Mouse (Mus musculus) liver, adult 2 months (tissue): ENCODE data around the gene Dlx5. TPM values are rescaled to one million over a fixed set of nuclear protein-coding genes. Genes with fewer than 3 reads are reported as not detected.

ENCODE experiments used
- DNase-seq: peaks from one replicate; pipeline ENCODE4 v3.0.0-alpha.2; 2011; ENCODE audit warnings: low read depth, low spot score; ENCODE audit errors: extremely low read depth
- H3K27ac ChIP-seq: fragments of 200-500 bp; replicated peaks from 2 replicates; pipeline ENCODE4 v1.5.1; 2012; ENCODE audit warnings: low read depth, mild to moderate bottlenecking, control low read depth, inconsistent platforms, low read length; ENCODE audit not compliant: insufficient read depth
- H3K27me3 ChIP-seq: fragments of 200-500 bp; 2 replicates; pipeline ENCODE4 v1.6.1; 2012; ENCODE audit warnings: mild to moderate bottlenecking, moderate library complexity, low read length, inconsistent platforms; ENCODE audit not compliant: control insufficient read depth, insufficient read depth
- H3K36me3 ChIP-seq: fragments of 200-500 bp; 2 replicates; pipeline ENCODE4 v1.6.1; 2012; ENCODE audit warnings: low read length, inconsistent platforms; ENCODE audit not compliant: control insufficient read depth, insufficient read depth
- H3K4me1 ChIP-seq: fragments of 200-500 bp; 2 replicates; pipeline ENCODE4 v1.6.1; 2011; ENCODE audit warnings: low read length; ENCODE audit not compliant: control insufficient read depth, insufficient read depth
- H3K4me3 ChIP-seq: fragments of 200-500 bp; 2 replicates; pipeline ENCODE4 v1.5.1; 2011; ENCODE audit warnings: low read depth, mild to moderate bottlenecking, control low read depth, low read length, moderate library complexity; ENCODE audit not compliant: insufficient read depth
- H3K79me2 ChIP-seq: fragments of 200-500 bp; 2 replicates; pipeline ENCODE4 v1.6.1; 2012; ENCODE audit warnings: inconsistent platforms, mild to moderate bottlenecking, low read length, moderate library complexity; ENCODE audit not compliant: control insufficient read depth, insufficient read depth
- H3K9ac ChIP-seq: fragments of 200-500 bp; 2 replicates; pipeline ENCODE4 v1.6.1; 2012; ENCODE audit warnings: low read depth, mild to moderate bottlenecking, control low read depth, inconsistent platforms, low read length
- CTCF ChIP-seq: fragments of 200-500 bp; IDR thresholded peaks from 2 replicates; pipeline ENCODE4 v1.5.1; 2011; ENCODE audit warnings: low read depth, low read length, control low read depth
- POLR2A ChIP-seq: fragments of 200-500 bp; IDR thresholded peaks from 2 replicates; pipeline ENCODE4 v1.6.1; 2011; ENCODE audit warnings: low read length, control low read depth; ENCODE audit not compliant: insufficient read depth; ENCODE audit errors: extremely low read depth
- WGBS: fragments of 180-500 bp; shearing (Covaris S2); methylation state at CpG from one replicate; pipeline ENCODE4 v1.1.7; 2018; 5-methylcytosine and 5-hydroxymethylcytosine counted together
- polyA plus RNA-seq: library from polyadenylated mRNA; depleted of rRNA; stranded (reverse); fragments of >200 nt; gene quantifications from 2 replicates; pipeline ENCODE4 v1.2.3, GENCODE M21; 2012
- total RNA-seq: library from RNA; depleted of rRNA; stranded (reverse); fragments of >200 nt; gene quantifications from 2 replicates; pipeline ENCODE4 v1.2.3, GENCODE M21; 2014

Gene Dlx5
- total and polyA plus RNA-seq, 2 experiments = not detected

DNA sequence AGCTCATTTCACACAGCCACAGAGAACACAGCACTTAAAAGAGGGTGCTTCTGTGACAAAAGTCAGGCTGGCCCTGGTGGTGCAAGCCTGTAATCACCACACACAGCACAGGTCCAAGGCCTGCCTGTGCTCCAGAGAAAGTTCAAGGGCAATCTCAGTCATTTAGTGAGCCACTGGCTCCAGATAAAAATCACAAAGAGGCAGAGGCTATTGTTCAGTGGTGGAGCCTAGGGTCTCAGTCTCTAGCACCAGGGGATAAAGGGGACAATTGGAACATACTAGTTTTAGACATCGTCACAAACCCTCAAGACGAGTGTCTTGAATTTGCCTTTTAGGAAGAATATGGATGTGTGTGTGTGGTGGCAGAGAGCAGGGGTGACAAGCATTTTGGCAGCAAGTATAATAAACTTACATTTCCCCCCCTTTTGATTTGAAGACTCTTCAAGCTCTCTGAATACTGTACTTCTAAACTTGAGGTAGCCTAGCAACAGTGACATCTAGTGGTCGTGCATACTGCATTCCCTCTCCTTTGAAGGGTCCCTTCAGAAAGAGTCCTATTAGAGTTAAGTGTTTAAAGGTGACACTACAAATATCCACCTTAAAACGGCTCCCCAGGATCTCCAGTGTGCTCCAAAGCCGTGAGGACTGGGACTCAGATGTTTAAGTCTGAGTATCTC lies 33.1 kb upstream of the Dlx5 start:
- Histone ChIP-seq H3K79me2 (no peaks in the 10 kb centered on the region), H3K9ac (no peak overlapping the region), H3K4me1 (no peaks in the 10 kb centered on the region), H3K36me3 (no peaks in the 10 kb centered on the region), H3K4me3 (no peak overlapping the region), H3K27ac (no peak overlapping the region), H3K27me3 (no peaks in the 10 kb centered on the region)
- TF ChIP-seq POLR2A = no peak
- peak; percentile 37; the same call in 1 of the 2 replicates for TF ChIP-seq CTCF
- peak; percentile 44 for DNase-seq
- 37% methylated on average over 5 of the region's 5 CpGs for WGBS

DNA sequence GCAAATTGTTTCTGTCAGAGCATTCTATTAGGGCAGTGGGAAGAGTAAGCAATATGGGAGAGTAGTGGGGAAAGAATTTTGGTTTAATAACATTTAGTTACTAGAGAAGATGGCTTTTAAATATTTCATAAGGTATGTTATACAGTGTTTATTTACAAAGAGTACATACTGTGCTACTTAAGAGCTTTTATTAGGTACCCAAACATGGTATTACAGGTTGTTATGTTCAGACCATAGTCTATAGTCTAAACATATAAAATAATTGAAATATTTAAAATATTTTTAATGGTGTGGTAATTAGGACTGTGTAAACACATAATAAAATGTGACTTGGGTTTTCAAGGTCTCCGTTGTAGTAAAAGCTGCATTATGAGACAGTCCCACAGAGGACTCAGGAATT lies 32.4 kb upstream of the Dlx5 start:
- no peaks in the 10 kb centered on the region for H3K79me2 ChIP-seq
- H3K4me3 ChIP-seq = no peak overlapping the region
- no peak overlapping the region for H3K9ac ChIP-seq
- TF ChIP-seq CTCF (no peak), POLR2A (no peak)
- no peaks in the 10 kb centered on the region for H3K36me3 ChIP-seq
- no peak for DNase-seq
- no peaks in the 10 kb centered on the region for H3K27me3 ChIP-seq
- no peaks in the 10 kb centered on the region for H3K4me1 ChIP-seq
- no peak overlapping the region for H3K27ac ChIP-seq
- WGBS = 79% methylated on average over 1 of the region's 1 CpGs

GRCm38 (mm10) chr6:6909586-6909985 lies 27.7 kb upstream of the Dlx5 start:
- DNase-seq = no peak
- no peaks in the 10 kb centered on the region for H3K4me1 ChIP-seq
- H3K36me3 ChIP-seq = no peaks in the 10 kb centered on the region
- H3K4me3 ChIP-seq = no peak overlapping the region
- no peak overlapping the region for H3K9ac ChIP-seq
- WGBS = 48% methylated on average over 8 of the region's 8 CpGs
- no peaks in the 10 kb centered on the region for H3K79me2 ChIP-seq
- no peaks in the 10 kb centered on the region for H3K27me3 ChIP-seq
- no peak overlapping the region for H3K27ac ChIP-seq
- TF ChIP-seq POLR2A (no peak), CTCF (no peak)

GRCm38 (mm10) chr6:6890047-6890446 lies 8.2 kb upstream of the Dlx5 start:
- Histone ChIP-seq H3K27me3 (no peaks in the 10 kb centered on the region), H3K4me3 (no peak overlapping the region), H3K9ac (no peak overlapping the region), H3K4me1 (no peaks in the 10 kb centered on the region), H3K79me2 (no peaks in the 10 kb centered on the region), H3K36me3 (no peaks in the 10 kb centered on the region), H3K27ac (no peak overlapping the region)
- DNase-seq = no peak
- WGBS = 57% methylated on average over 6 of the region's 6 CpGs
- TF ChIP-seq POLR2A (no peak), CTCF (no peak)

- 51% methylated on average over 3 of the region's 3 CpGs for WGBS
- peak; percentile 40 for DNase-seq
- H3K4me1 ChIP-seq = no peaks in the 10 kb centered on the region
- no peak overlapping the region for H3K27ac ChIP-seq
- H3K36me3 ChIP-seq = no peaks in the 10 kb centered on the region
- H3K4me3 ChIP-seq = no peak overlapping the region
- TF ChIP-seq POLR2A (no peak), CTCF (no peak)
- peaks cover 7% of the 10 kb centered on the region for H3K27me3 ChIP-seq
- H3K9ac ChIP-seq = no peak overlapping the region
- no peaks in the 10 kb centered on the region for H3K79me2 ChIP-seq
Measured at GRCm38 (mm10) chr6:6886225-6886624, 4.3 kb upstream of the Dlx5 start.

DNA sequence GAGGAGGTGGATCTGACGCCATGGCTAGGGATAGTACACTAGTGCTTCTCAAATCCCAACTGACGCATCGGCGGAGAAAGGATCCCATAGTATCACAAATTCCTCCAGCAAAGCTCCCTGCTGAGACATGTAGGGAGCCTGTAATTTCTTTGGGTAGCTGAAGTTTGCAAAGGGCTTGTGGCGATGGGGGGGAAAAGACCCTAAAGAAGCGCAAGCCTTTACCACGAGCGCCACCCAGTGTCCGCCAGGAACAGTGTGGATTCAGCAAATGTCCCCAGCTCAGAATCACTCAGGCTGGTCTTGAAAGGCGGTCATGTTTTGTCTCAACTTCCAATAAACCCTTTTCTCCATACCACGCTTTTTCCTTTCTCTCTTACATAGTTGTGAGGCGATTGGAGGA lies 3.0 kb upstream of the Dlx5 start:
- no peaks in the 10 kb centered on the region for H3K36me3 ChIP-seq
- no peak for DNase-seq
- no peak overlapping the region for H3K27ac ChIP-seq
- TF ChIP-seq CTCF = peak; percentile 88
- TF ChIP-seq POLR2A = no peak
- peaks cover 2% of the 10 kb centered on the region; the same call in 1 of the 2 replicates for H3K4me1 ChIP-seq
- no peaks in the 10 kb centered on the region for H3K79me2 ChIP-seq
- no peak overlapping the region for H3K4me3 ChIP-seq
- no peak overlapping the region for H3K9ac ChIP-seq
- WGBS = 16% methylated on average over 12 of the region's 12 CpGs
- peaks cover 18% of the 10 kb centered on the region for H3K27me3 ChIP-seq
